Mouse (Mus musculus) midbrain, embryonic 14.5 days (tissue): ENCODE data around the gene Trappc10. TPM values are rescaled to one million over a fixed set of nuclear protein-coding genes. Genes with fewer than 3 reads are reported as not detected.

Experiments
- ATAC-seq: fragments of 200-750 bp; cut with Nextera tagmentation; 2 replicates; pipeline ENCODE4 v1.8.0; 2017; ENCODE audit warnings: moderate number of reproducible peaks, moderate library complexity; ENCODE audit not compliant: low FRiP score, low TSS enrichment
- DNase-seq: peaks from one replicate; pipeline ENCODE4 v3.0.0-alpha.2; 2015
- H3K27ac ChIP-seq: fragments of 300-500 bp; sonication (generic); replicated peaks from 2 replicates; pipeline ENCODE4 v1.5.1; 2014; ENCODE audit warnings: mild to moderate bottlenecking, low read depth, low read length, moderate library complexity
- H3K27me3 ChIP-seq: fragments of 300-500 bp; sonication (generic); 2 replicates; pipeline ENCODE4 v1.6.1; 2014; ENCODE audit warnings: low read length, control low read depth, mixed read lengths; ENCODE audit not compliant: control insufficient read depth, insufficient read depth
- H3K36me3 ChIP-seq: fragments of 300-500 bp; sonication (generic); 2 replicates; pipeline ENCODE4 v1.6.1; 2014; ENCODE audit warnings: low read length, control low read depth; ENCODE audit not compliant: control insufficient read depth, insufficient read depth
- H3K4me1 ChIP-seq: fragments of 300-500 bp; sonication (generic); 2 replicates; pipeline ENCODE4 v1.6.1; 2014; ENCODE audit warnings: mild to moderate bottlenecking, antibody characterized with exemption, low read length, control low read depth; ENCODE audit not compliant: control insufficient read depth, insufficient read depth
- H3K4me2 ChIP-seq: fragments of 300-500 bp; sonication (generic); 2 replicates; pipeline ENCODE4 v1.6.1; 2014; ENCODE audit warnings: mild to moderate bottlenecking, low read length, moderate library complexity
- H3K4me3 ChIP-seq: fragments of 300-500 bp; sonication (generic); replicated peaks from 2 replicates; pipeline ENCODE4 v1.5.1; 2014; ENCODE audit warnings: low read depth, low read length
- H3K9ac ChIP-seq: fragments of 300-500 bp; sonication (generic); replicated peaks from 2 replicates; pipeline ENCODE4 v1.6.1; 2014; ENCODE audit warnings: mild to moderate bottlenecking, low read length, moderate library complexity
- H3K9me3 ChIP-seq: fragments of 300-500 bp; sonication (generic); 2 replicates; pipeline ENCODE4 v1.6.1; 2016; ENCODE audit warnings: low read length, control low read depth, mixed read lengths; ENCODE audit not compliant: control insufficient read depth
- WGBS: fragments of 180-500 bp; shearing (Covaris S2); extraction: QIAGEN DNeasy Blood & Tissue Kit; methylation state at CpG from one replicate; pipeline ENCODE4 v1.1.7; 2014; 5-methylcytosine and 5-hydroxymethylcytosine counted together
- polyA plus RNA-seq: library from polyadenylated mRNA; unstranded; fragments of >200 nt; fragmentation: Nextera tagmentation; extraction: Ambion mirVana; gene quantifications from 2 replicates; pipeline ENCODE4 v1.2.1, GENCODE M21; 2014

The Trappc10 gene
- polyA plus RNA-seq, 1 experiment from 2014 or later, result 33.4 TPM

- no peak overlapping the region for H3K4me2 ChIP-seq
- H3K36me3 ChIP-seq, result no peaks in the 10 kb centered on the region
- H3K27me3 ChIP-seq, result no peaks in the 10 kb centered on the region
- no peak for ATAC-seq
- DNase-seq, result no peak
- 0 out of 2 replicates have a peak, but pooled peaks cover 3% of the 10 kb centered on the region for H3K4me1 ChIP-seq
- WGBS, result 64% methylated on average over 14 of the region's 14 CpGs
- H3K9ac ChIP-seq, result no peak overlapping the region
- H3K4me3 ChIP-seq, result no peak overlapping the region
- no peak overlapping the region for H3K27ac ChIP-seq
- no peaks in the 10 kb centered on the region for H3K9me3 ChIP-seq
Observed at GRCm38 (mm10) chr10:78138812-78139523, 105.5 kb downstream of the Trappc10 start.

DNA sequence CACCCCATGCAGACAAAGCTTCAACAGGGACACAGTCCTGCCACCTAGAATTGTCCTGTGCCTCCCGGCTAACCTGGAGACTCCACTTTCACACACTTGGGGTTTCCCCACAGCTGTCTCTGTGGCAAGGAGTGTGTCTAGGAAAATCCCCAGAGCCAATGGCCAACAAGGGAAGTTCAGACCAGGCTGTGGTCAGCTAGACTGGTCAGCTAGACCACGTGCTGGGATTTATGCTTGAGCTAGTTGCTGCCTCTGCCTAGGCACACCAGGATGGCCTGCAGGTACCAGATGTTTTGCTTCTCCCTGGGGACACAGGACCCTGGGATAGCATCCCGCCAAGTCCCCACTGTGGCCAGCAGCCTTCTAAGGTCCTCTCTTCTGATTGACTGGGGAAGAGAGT, 107.2 kb downstream of the Trappc10 start:
- Histone ChIP-seq H3K9ac (no peak overlapping the region), H3K9me3 (no peaks in the 10 kb centered on the region), H3K4me1 (0 out of 2 replicates have a peak, but pooled peaks cover 3% of the 10 kb centered on the region), H3K36me3 (no peaks in the 10 kb centered on the region), H3K27me3 (no peaks in the 10 kb centered on the region), H3K4me3 (no peak overlapping the region), H3K4me2 (no peak overlapping the region), H3K27ac (no peak overlapping the region)
- no peak for DNase-seq
- 89% methylated on average over 3 of the region's 3 CpGs for WGBS
- ATAC-seq, result no peak

Other genes with a start within 250 kb of the Trappc10 start
- 88.0 and 97.8 TPM in 2 replicates for gene Pfkl, start 234.6 kb downstream of the Trappc10 start, polyA plus RNA-seq
- not detected in 2 replicates for gene Dnmt3l, start 202.7 kb downstream of the Trappc10 start, polyA plus RNA-seq
- gene Aire, start 201.0 kb downstream of the Trappc10 start, polyA plus RNA-seq, result 0.09 TPM in 1 of 2 replicates, not detected in the other
- 0.50 and 0.71 TPM in 2 replicates for gene Icosl, start 175.3 kb downstream of the Trappc10 start, polyA plus RNA-seq
- 17.9 and 56.8 TPM in 2 replicates for gene D10Jhu81e, start 74.9 kb downstream of the Trappc10 start, polyA plus RNA-seq
- 13.7 and 15.2 TPM in 2 replicates for gene Pwp2, start 59.5 kb downstream of the Trappc10 start, polyA plus RNA-seq
- 61.4 and 68.0 TPM in 2 replicates for gene Agpat3, start 107.8 kb upstream of the Trappc10 start, polyA plus RNA-seq
- gene Rrp1, start 168.4 kb upstream of the Trappc10 start, polyA plus RNA-seq, result 305 and 353 TPM in 2 replicates
- 100 and 102 TPM in 2 replicates for gene Cstb, start 181.0 kb upstream of the Trappc10 start, polyA plus RNA-seq
- gene Pdxk, start 220.3 kb upstream of the Trappc10 start, polyA plus RNA-seq, result 22.6 and 23.7 TPM in 2 replicates